Mouse (Mus musculus) kidney, embryonic 15.5 days (tissue): ENCODE results near the gene Bet1l. TPM values are rescaled to one million over a fixed set of nuclear protein-coding genes. Genes with fewer than 3 reads are reported as not detected.

Experiments used
- ATAC-seq: fragments of 200-750 bp; cut with Nextera tagmentation; replicated peaks from 2 replicates; pipeline ENCODE4 v1.8.0; 2017; ENCODE audit warnings: moderate TSS enrichment; ENCODE audit not compliant: low FRiP score
- H3K27ac ChIP-seq: fragments of 300-500 bp; sonication (generic); 2 replicates; pipeline ENCODE4 v1.5.1; 2015; ENCODE audit warnings: mild to moderate bottlenecking, inconsistent platforms
- H3K27me3 ChIP-seq: fragments of 300-500 bp; sonication (generic); 2 replicates; pipeline ENCODE4 v1.6.1; 2015; ENCODE audit warnings: inconsistent platforms
- H3K36me3 ChIP-seq: fragments of 300-500 bp; sonication (generic); 2 replicates; pipeline ENCODE4 v1.6.1; 2015; ENCODE audit warnings: inconsistent platforms
- H3K4me1 ChIP-seq: fragments of 300-500 bp; sonication (generic); 2 replicates; pipeline ENCODE4 v1.6.1; 2015; ENCODE audit warnings: inconsistent platforms
- H3K4me2 ChIP-seq: fragments of 300-500 bp; sonication (generic); 2 replicates; pipeline ENCODE4 v1.6.1; 2015; ENCODE audit warnings: moderate library complexity, mild to moderate bottlenecking, inconsistent platforms
- H3K4me3 ChIP-seq: fragments of 300-500 bp; sonication (generic); replicated peaks from 2 replicates; pipeline ENCODE4 v1.5.1; 2015; ENCODE audit warnings: mild to moderate bottlenecking, inconsistent platforms
- H3K9ac ChIP-seq: fragments of 300-500 bp; sonication (generic); 2 replicates; pipeline ENCODE4 v1.6.1; 2015; ENCODE audit warnings: mild to moderate bottlenecking, inconsistent platforms
- H3K9me3 ChIP-seq: fragments of 300-500 bp; sonication (generic); replicated peaks from 2 replicates; pipeline ENCODE4 v1.6.1; 2016; ENCODE audit warnings: inconsistent platforms
- WGBS: fragments of 180-500 bp; shearing (Covaris S2); methylation state at CpG from one replicate; pipeline ENCODE4 v1.1.7; 2015; ENCODE audit warnings: mixed read lengths; 5-methylcytosine and 5-hydroxymethylcytosine counted together
- polyA plus RNA-seq: library from polyadenylated mRNA; unstranded; fragments of >200 nt; fragmentation: Nextera tagmentation; extraction: Ambion mirVana; gene quantifications from 2 replicates; pipeline ENCODE4 v1.2.1, GENCODE M21; 2015

Gene Bet1l
- polyA plus RNA-seq, 1 experiment from 2014 or later, result 35.9 TPM

DNA sequence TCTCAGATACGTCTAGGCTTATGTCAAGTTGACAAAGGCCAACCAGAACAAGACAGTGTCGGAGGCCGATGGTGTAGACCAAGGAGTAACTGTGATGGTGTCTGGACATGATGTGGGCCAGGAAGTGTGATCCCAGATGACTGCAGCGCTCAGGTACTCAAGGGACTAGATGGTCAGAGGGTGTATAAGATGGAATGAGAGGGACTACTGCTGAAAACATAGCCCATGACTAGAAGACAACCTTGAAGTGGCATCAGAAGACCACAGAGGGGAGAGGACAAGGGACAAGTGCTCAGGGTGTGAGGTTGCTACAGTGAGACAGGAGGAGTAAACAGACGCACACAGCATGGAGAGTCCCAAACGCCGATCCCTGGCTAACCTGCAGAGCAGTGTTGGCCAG, 13.6 kb downstream of the Bet1l start:
- Histone ChIP-seq H3K27me3 (peaks cover 45% of the 10 kb centered on the region), H3K27ac (no peak overlapping the region), H3K9ac (no peak overlapping the region), H3K36me3 (no peaks in the 10 kb centered on the region), H3K4me1 (peaks cover 3% of the 10 kb centered on the region; the same call in 1 of the 2 replicates), H3K9me3 (no peaks in the 10 kb centered on the region), H3K4me3 (no peak overlapping the region), H3K4me2 (no peak overlapping the region)
- no peak for ATAC-seq
- 78% methylated on average over 7 of the region's 7 CpGs for WGBS

- peaks cover 3% of the 10 kb centered on the region; the same call in 1 of the 2 replicates for H3K4me1 ChIP-seq
- no peak overlapping the region for H3K4me2 ChIP-seq
- no peak for ATAC-seq
- H3K36me3 ChIP-seq, result no peaks in the 10 kb centered on the region
- no peak overlapping the region for H3K27ac ChIP-seq
- no peak overlapping the region for H3K9ac ChIP-seq
- no peak overlapping the region for H3K4me3 ChIP-seq
- peaks cover 45% of the 10 kb centered on the region for H3K27me3 ChIP-seq
- 36% methylated on average over 19 of the region's 19 CpGs for WGBS
- no peaks in the 10 kb centered on the region for H3K9me3 ChIP-seq
Observed at GRCm38 (mm10) chr7:140840750-140841735, 16.3 kb downstream of the Bet1l start.

- H3K4me3 ChIP-seq, result no peak overlapping the region
- no peaks in the 10 kb centered on the region for H3K4me1 ChIP-seq
- no peak overlapping the region for H3K4me2 ChIP-seq
- no peak for ATAC-seq
- H3K27ac ChIP-seq, result no peak overlapping the region
- no peaks in the 10 kb centered on the region for H3K9me3 ChIP-seq
- peaks cover 45% of the 10 kb centered on the region for H3K27me3 ChIP-seq
- WGBS, result 53% methylated on average over 5 of the region's 5 CpGs
- no peak overlapping the region for H3K9ac ChIP-seq
- H3K36me3 ChIP-seq, result no peaks in the 10 kb centered on the region
Observed at GRCm38 (mm10) chr7:140839556-140839955, 17.8 kb downstream of the Bet1l start.

GRCm38 (mm10) chr7:140836243-140837115, 20.9 kb downstream of the Bet1l start:
- Histone ChIP-seq H3K9me3 (no peaks in the 10 kb centered on the region), H3K4me3 (no peak overlapping the region), H3K4me1 (no peaks in the 10 kb centered on the region), H3K27me3 (peaks cover 20% of the 10 kb centered on the region), H3K9ac (no peak overlapping the region), H3K4me2 (no peak overlapping the region), H3K36me3 (no peaks in the 10 kb centered on the region), H3K27ac (no peak overlapping the region)
- whole genome bisulfite sequencing, result 83% methylated on average over 9 of the region's 9 CpGs
- ATAC-seq, result no peak

GRCm38 (mm10) chr7:140835758-140836087, 21.7 kb downstream of the Bet1l start:
- H3K36me3 ChIP-seq, result no peaks in the 10 kb centered on the region
- H3K27me3 ChIP-seq, result peaks cover 13% of the 10 kb centered on the region; the same call in 1 of the 2 replicates
- WGBS, result 80% methylated on average over 2 of the region's 2 CpGs
- no peak overlapping the region for H3K4me3 ChIP-seq
- ATAC-seq, result no peak
- H3K4me1 ChIP-seq, result no peaks in the 10 kb centered on the region
- no peak overlapping the region for H3K4me2 ChIP-seq
- H3K9ac ChIP-seq, result no peak overlapping the region
- no peaks in the 10 kb centered on the region for H3K9me3 ChIP-seq
- H3K27ac ChIP-seq, result no peak overlapping the region

DNA sequence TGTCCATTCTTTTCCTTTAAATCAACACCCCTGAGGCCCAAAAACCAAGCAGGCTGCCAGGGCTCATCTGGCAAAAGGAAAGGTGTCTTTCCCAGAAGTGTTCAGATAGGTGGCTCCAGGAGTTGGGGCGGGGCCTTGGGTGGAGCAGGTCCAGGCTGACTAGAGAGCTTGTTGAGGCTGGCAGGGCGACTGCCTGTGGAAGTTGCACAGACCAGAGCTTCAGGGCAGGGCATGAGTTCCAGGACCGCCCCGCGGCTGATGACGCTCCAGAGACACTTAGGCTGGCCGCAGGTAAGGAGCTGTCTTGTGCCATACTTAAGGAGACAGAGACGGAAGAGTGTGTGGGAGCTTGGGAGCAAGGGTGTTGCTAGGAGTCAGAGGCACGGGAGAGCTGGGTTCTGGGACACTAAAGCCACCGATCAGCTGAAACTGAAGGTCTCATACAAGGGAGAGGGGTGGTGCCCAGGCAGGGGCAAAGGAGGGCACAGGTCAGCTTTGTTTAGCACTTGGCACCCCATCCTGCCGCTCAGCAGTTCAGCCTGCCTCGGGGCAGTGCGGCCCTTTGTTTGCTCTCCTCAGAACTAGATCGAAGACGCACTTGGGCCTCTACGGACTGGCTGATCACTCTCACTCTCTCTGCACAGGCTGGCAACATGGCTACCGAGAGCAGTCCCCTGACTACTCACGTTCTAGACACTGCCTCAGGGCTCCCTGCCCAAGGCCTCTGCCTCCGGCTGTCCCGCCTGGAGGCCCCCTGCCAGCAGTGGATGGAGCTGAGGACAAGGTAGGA, 22.2 kb downstream of the Bet1l start, which contains the start of gene Urah:
Urah (plus strand) TSS at position 51 of the 790 bp plus-strand sequence.
- H3K4me1 ChIP-seq, result no peaks in the 10 kb centered on the region
- H3K27me3 ChIP-seq, result peaks cover 8% of the 10 kb centered on the region; the same call in 1 of the 2 replicates
- H3K36me3 ChIP-seq, result no peaks in the 10 kb centered on the region
- H3K4me3 ChIP-seq, result no peak within 1 kb of the TSS
- no peak within 1 kb of the TSS for H3K27ac ChIP-seq
- ATAC-seq, result no peak; the same call in 1 of the 2 replicates
- 49% methylated on average over 20 of the region's 20 CpGs for WGBS
- no peak within 1 kb of the TSS for H3K9ac ChIP-seq
- no peak within 1 kb of the TSS for H3K4me2 ChIP-seq
- H3K9me3 ChIP-seq, result no peaks in the 10 kb centered on the region

DNA sequence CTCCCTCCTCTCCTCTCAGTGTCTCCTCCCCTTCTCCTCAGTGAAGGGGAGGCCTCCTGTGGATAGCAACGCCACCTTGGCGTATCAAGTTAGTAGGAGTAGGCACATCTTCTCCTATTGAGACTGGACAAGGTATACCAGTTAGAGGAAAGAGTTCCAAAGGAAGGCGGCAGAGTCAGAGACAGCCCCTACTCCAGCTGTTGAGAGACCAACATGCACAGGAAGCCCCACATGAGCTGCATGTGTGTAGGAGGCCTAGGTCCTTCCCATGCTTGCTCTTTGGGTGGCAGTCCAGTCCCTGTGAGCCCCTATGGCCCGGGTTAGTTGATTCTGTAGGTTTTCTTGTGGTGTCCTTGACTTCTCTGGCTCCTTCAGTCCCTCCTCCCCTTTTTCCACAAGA, 24.0 kb downstream of the Bet1l start:
- no peaks in the 10 kb centered on the region; the same call in 1 of the 2 replicates for H3K27me3 ChIP-seq
- 86% methylated on average over 4 of the region's 4 CpGs for WGBS
- ATAC-seq, result no peak
- H3K9me3 ChIP-seq, result no peaks in the 10 kb centered on the region
- no peaks in the 10 kb centered on the region for H3K36me3 ChIP-seq
- H3K27ac ChIP-seq, result no peak overlapping the region
- no peaks in the 10 kb centered on the region for H3K4me1 ChIP-seq
- H3K9ac ChIP-seq, result no peak overlapping the region
- no peak overlapping the region for H3K4me3 ChIP-seq
- no peak overlapping the region for H3K4me2 ChIP-seq

DNA sequence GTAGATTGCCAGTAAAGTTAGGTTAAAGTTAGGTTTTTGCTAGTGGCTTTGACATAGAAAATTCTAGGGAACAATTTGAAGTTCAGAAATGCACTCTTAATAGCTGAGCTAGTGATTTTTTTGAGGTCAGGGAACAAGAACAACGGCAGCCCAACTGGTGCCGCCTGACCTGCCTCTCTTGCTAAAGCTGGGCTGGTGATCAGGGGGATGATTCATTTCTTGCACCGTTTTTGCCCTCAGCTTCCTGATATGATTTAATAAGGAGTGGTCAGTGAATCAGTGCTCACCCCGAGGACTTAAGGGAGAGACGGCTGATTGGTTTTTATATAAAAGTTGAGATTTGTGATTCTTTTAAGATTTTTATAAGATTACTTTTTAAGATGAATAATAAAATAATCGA, 25.9 kb downstream of the Bet1l start:
- no peaks in the 10 kb centered on the region for H3K4me1 ChIP-seq
- H3K4me3 ChIP-seq, result no peak overlapping the region
- no peak overlapping the region for H3K4me2 ChIP-seq
- peaks cover 5% of the 10 kb centered on the region; the same call in 1 of the 2 replicates for H3K27me3 ChIP-seq
- no peak for ATAC-seq
- H3K27ac ChIP-seq, result no peak overlapping the region
- no peaks in the 10 kb centered on the region for H3K36me3 ChIP-seq
- no peaks in the 10 kb centered on the region for H3K9me3 ChIP-seq
- no peak overlapping the region for H3K9ac ChIP-seq
- WGBS, result 62% methylated on average over 6 of the region's 6 CpGs

- Histone ChIP-seq H3K36me3 (no peaks in the 10 kb centered on the region), H3K9me3 (no peaks in the 10 kb centered on the region), H3K27me3 (peaks cover 7% of the 10 kb centered on the region; the same call in 1 of the 2 replicates), H3K4me3 (no peak overlapping the region), H3K4me1 (no peaks in the 10 kb centered on the region), H3K27ac (no peak overlapping the region), H3K4me2 (no peak overlapping the region), H3K9ac (no peak overlapping the region)
- no peak; the same call in 1 of the 2 replicates for ATAC-seq
- 30% methylated on average over 8 of the region's 8 CpGs for WGBS
Observed at GRCm38 (mm10) chr7:140828171-140828881, 29.1 kb downstream of the Bet1l start.

- Histone ChIP-seq H3K9me3 (no peaks in the 10 kb centered on the region), H3K4me3 (no peak overlapping the region), H3K27me3 (peaks cover 7% of the 10 kb centered on the region; the same call in 1 of the 2 replicates), H3K4me1 (peaks cover 10% of the 10 kb centered on the region), H3K9ac (no peak overlapping the region), H3K27ac (no peak overlapping the region), H3K4me2 (no peak overlapping the region), H3K36me3 (no peaks in the 10 kb centered on the region)
- no peak for ATAC-seq
- 90% methylated on average over 4 of the region's 4 CpGs for WGBS
Observed at GRCm38 (mm10) chr7:140822731-140823130, 34.6 kb downstream of the Bet1l start.
